Mouse (Mus musculus) CH12.LX (cell line): ENCODE results near the gene Coro6. TPM values are rescaled to one million over a fixed set of nuclear protein-coding genes. Genes with fewer than 3 reads are reported as not detected.
A peak's percentile ranks its signal among the peaks of the same experiment; 100 is the strongest.

Experiments
- DNase-seq: peaks from one replicate; pipeline ENCODE4 v3.0.0-alpha.2; 2013; ENCODE audit errors: extremely low read depth
- H3K27ac ChIP-seq: 2 replicates; pipeline ENCODE4 v1.5.1; 2012; ENCODE audit warnings: low read depth, mild to moderate bottlenecking, control low read depth, moderate library complexity; ENCODE audit not compliant: insufficient read depth
- H3K27me3 ChIP-seq: replicated peaks from 2 replicates; pipeline ENCODE3; 2012; ENCODE audit warnings: inconsistent platforms
- H3K36me3 ChIP-seq, 2 experiments: replicated peaks in 1 of 2; 2 replicates each; pipeline versions ENCODE3 to v1.6.1; 2012; ENCODE audit warnings: inconsistent platforms in 1 of 2, low read length in 1 of 2, mild to moderate bottlenecking in 1 of 2, mixed read lengths in 1 of 2, moderate library complexity in 1 of 2; ENCODE audit not compliant: control insufficient read depth in 1 of 2, insufficient read depth in 1 of 2
- H3K4me1 ChIP-seq, 2 experiments: 2 replicates each; pipeline ENCODE4 v1.6.1; 2012; ENCODE audit warnings: inconsistent platforms in 1 of 2, moderate library complexity in 1 of 2; ENCODE audit not compliant: insufficient read depth in 2 of 2, control insufficient read depth in 1 of 2
- H3K4me2 ChIP-seq: 2 replicates; pipeline ENCODE4 v1.6.1; 2012; ENCODE audit warnings: low read depth, mild to moderate bottlenecking, control low read depth; ENCODE audit not compliant: poor library complexity, insufficient read depth, severe bottlenecking
- H3K4me3 ChIP-seq, 3 experiments: fragments of 150-350 bp in 1 of 3; sonication (generic) in 1 of 3; replicated peaks in 1 of 3; 2 replicates each; pipeline versions ENCODE3 to v1.5.1; 2011 to 2012; ENCODE audit warnings: low read depth in 2 of 3, low read length in 2 of 3, mild to moderate bottlenecking in 2 of 3, moderate library complexity in 2 of 3, control low read depth in 1 of 3, improper control_type of control experiment in 1 of 3, inconsistent platforms in 1 of 3, mixed read lengths in 1 of 3; ENCODE audit not compliant: poor library complexity in 1 of 3
- H3K79me2 ChIP-seq: replicated peaks from 2 replicates; pipeline ENCODE4 v1.6.1; 2012; ENCODE audit warnings: mild to moderate bottlenecking, moderate library complexity; ENCODE audit not compliant: control insufficient read depth, poor library complexity, insufficient read depth, severe bottlenecking; ENCODE audit errors: extremely low read depth
- H3K9ac ChIP-seq: 2 replicates; pipeline ENCODE4 v1.6.1; 2012; ENCODE audit warnings: low read depth, mild to moderate bottlenecking, control low read depth, moderate library complexity; ENCODE audit not compliant: insufficient read depth
- H3K9me3 ChIP-seq: replicated peaks from 2 replicates; pipeline ENCODE3; 2012; ENCODE audit warnings: low read length, inconsistent platforms, mixed read lengths
- BHLHE40 ChIP-seq: IDR thresholded peaks from 2 replicates; pipeline ENCODE4 v1.6.1; 2011; ENCODE audit warnings: mild to moderate bottlenecking, low read depth, low read length, improper control_type of control experiment
- CHD2 ChIP-seq: IDR thresholded peaks from 2 replicates; pipeline ENCODE4 v1.6.1; 2011; ENCODE audit warnings: low read length, improper control_type of control experiment
- E2F4 ChIP-seq: IDR thresholded peaks from 2 replicates; pipeline ENCODE4 v1.6.1; 2011; ENCODE audit warnings: low read depth, low read length, improper control_type of control experiment; ENCODE audit not compliant: insufficient replicate concordance
- ELF1 ChIP-seq: IDR thresholded peaks from 2 replicates; pipeline ENCODE4 v1.6.1; 2014; ENCODE audit warnings: low read depth, mild to moderate bottlenecking, inconsistent platforms, low read length, improper control_type of control experiment
- EP300 ChIP-seq: IDR thresholded peaks from 2 replicates; pipeline ENCODE4 v1.6.1; 2011; ENCODE audit warnings: low read length, improper control_type of control experiment
- ETS1 ChIP-seq: conservative IDR thresholded peaks from 2 replicates; pipeline ENCODE4 v1.6.1; 2012; ENCODE audit warnings: low read depth, mild to moderate bottlenecking, inconsistent platforms, low read length, improper control_type of control experiment, moderate library complexity
- HCFC1 ChIP-seq: IDR thresholded peaks from 2 replicates; pipeline ENCODE4 v1.6.1; 2012; ENCODE audit warnings: low read depth, mild to moderate bottlenecking, inconsistent platforms, low read length, improper control_type of control experiment
- JUN ChIP-seq: IDR thresholded peaks from 2 replicates; pipeline ENCODE4 v1.6.1; 2011; ENCODE audit warnings: low read depth, mild to moderate bottlenecking, low read length, improper control_type of control experiment, moderate library complexity; ENCODE audit not compliant: insufficient read depth
- JUND ChIP-seq: conservative IDR thresholded peaks from 2 replicates; pipeline ENCODE4 v1.6.1; 2011; ENCODE audit warnings: low read depth, low read length, improper control_type of control experiment
- KAT2A ChIP-seq: IDR thresholded peaks from 2 replicates; pipeline ENCODE4 v1.6.1; 2012; ENCODE audit warnings: low read length, improper control_type of control experiment, inconsistent platforms; ENCODE audit not compliant: insufficient replicate concordance
- MAX ChIP-seq: IDR thresholded peaks from 2 replicates; pipeline ENCODE4 v1.6.1; 2011; ENCODE audit warnings: low read length, improper control_type of control experiment
- MAZ ChIP-seq: IDR thresholded peaks from 2 replicates; pipeline ENCODE4 v1.6.1; 2012; ENCODE audit warnings: low read depth, mild to moderate bottlenecking, inconsistent platforms, low read length, improper control_type of control experiment, moderate library complexity
- MEF2A ChIP-seq: IDR thresholded peaks from 2 replicates; pipeline ENCODE4 v1.6.1; 2014; ENCODE audit warnings: low read depth, mild to moderate bottlenecking, inconsistent platforms, low read length, improper control_type of control experiment, borderline replicate concordance
- MXI1 ChIP-seq: IDR thresholded peaks from 2 replicates; pipeline ENCODE4 v1.6.1; 2011; ENCODE audit warnings: mild to moderate bottlenecking, low read depth, low read length, improper control_type of control experiment
- MYC ChIP-seq: IDR thresholded peaks from 2 replicates; pipeline ENCODE4 v1.6.1; 2011; ENCODE audit warnings: low read depth, mild to moderate bottlenecking, improper control_type of control experiment, low read length
- NELFE ChIP-seq: IDR thresholded peaks from 2 replicates; pipeline ENCODE4 v1.6.1; 2011; ENCODE audit warnings: low read depth, low read length, improper control_type of control experiment
- NRF1 ChIP-seq: IDR thresholded peaks from 2 replicates; pipeline ENCODE4 v1.6.1; 2014; ENCODE audit warnings: low read depth, mild to moderate bottlenecking, inconsistent platforms, low read length, improper control_type of control experiment, moderate library complexity
- PAX5 ChIP-seq: IDR thresholded peaks from 2 replicates; pipeline ENCODE4 v1.6.1; 2012; ENCODE audit warnings: low read length, inconsistent platforms, mixed read lengths
- POLR2A ChIP-seq: IDR thresholded peaks from 2 replicates; pipeline ENCODE4 v1.6.1; 2011; ENCODE audit warnings: low read depth, mild to moderate bottlenecking, improper control_type of control experiment, low read length
- POLR2AphosphoS2 ChIP-seq: IDR thresholded peaks from 2 replicates; pipeline ENCODE4 v1.6.1; 2011; ENCODE audit warnings: low read depth, low read length, improper control_type of control experiment
- RCOR1 ChIP-seq: conservative IDR thresholded peaks from 2 replicates; pipeline ENCODE4 v1.6.1; 2012; ENCODE audit warnings: low read depth, mild to moderate bottlenecking, inconsistent platforms, low read length, improper control_type of control experiment
- SIN3A ChIP-seq: IDR thresholded peaks from 2 replicates; pipeline ENCODE4 v1.6.1; 2012; ENCODE audit warnings: low read length, improper control_type of control experiment, inconsistent platforms
- TBP ChIP-seq: conservative IDR thresholded peaks from 2 replicates; pipeline ENCODE4 v1.6.1; 2011; ENCODE audit warnings: low read depth, low read length, improper control_type of control experiment
- TCF12 ChIP-seq: IDR thresholded peaks from 2 replicates; pipeline ENCODE4 v1.6.1; 2014; ENCODE audit warnings: low read depth, mild to moderate bottlenecking, inconsistent platforms, low read length, improper control_type of control experiment
- UBTF ChIP-seq: IDR thresholded peaks from 2 replicates; pipeline ENCODE4 v1.6.1; 2012; ENCODE audit warnings: low read depth, mild to moderate bottlenecking, inconsistent platforms, low read length, improper control_type of control experiment, moderate library complexity
- USF1 ChIP-seq: IDR thresholded peaks from 2 replicates; pipeline ENCODE4 v1.6.1; 2014; ENCODE audit warnings: low read depth, mild to moderate bottlenecking, inconsistent platforms, low read length, improper control_type of control experiment
- ZC3H11A ChIP-seq: IDR thresholded peaks from 2 replicates; pipeline ENCODE4 v1.6.1; 2012; ENCODE audit warnings: low read depth, mild to moderate bottlenecking, inconsistent platforms, low read length, improper control_type of control experiment
- ZKSCAN1 ChIP-seq: IDR thresholded peaks from 2 replicates; pipeline ENCODE4 v1.6.1; 2012; ENCODE audit warnings: low read depth, inconsistent platforms, low read length, improper control_type of control experiment, borderline replicate concordance
- ZMIZ1 ChIP-seq: IDR thresholded peaks from 2 replicates; pipeline ENCODE4 v1.6.1; 2012; ENCODE audit warnings: low read depth, mild to moderate bottlenecking, inconsistent platforms, low read length, improper control_type of control experiment
- ZNF384 ChIP-seq: IDR thresholded peaks from 2 replicates; pipeline ENCODE4 v1.6.1; 2012; ENCODE audit warnings: low read depth, low read length, improper control_type of control experiment, inconsistent platforms
- dilution Hi-C: fragments of 300-500 bp; cut with MboI; formaldehyde crosslinking; loops from 2 replicates; pipeline ENCODE4 v1.14.3; 2020; ENCODE audit warnings: low sequenced_read_pairs; ENCODE audit not compliant: extremely low pct_unique_long_range_greater_than_20kb, extremely low pct_ligation_motif_present
- in situ Hi-C: fragments of 300-500 bp; cut with MboI; formaldehyde crosslinking; loops from 3 replicates; pipeline ENCODE4 v1.14.3; 2019; ENCODE audit warnings: low sequenced_read_pairs, low pct_ligation_motif_present, low pct_unique_long_range_greater_than_20kb, mixed read lengths
- polyA plus RNA-seq: library from polyadenylated mRNA; unstranded; fragments of >175 nt; gene quantifications from 2 replicates; pipeline ENCODE4 v1.2.1, GENCODE M21; 2012; ENCODE audit warnings: low read depth; ENCODE audit not compliant: insufficient read length
- total RNA-seq, 2 experiments: library from RNA; depleted of rRNA; stranded (reverse); fragments of 300-350 nt in 1 of 2; fragments of >200 nt in 1 of 2; gene quantifications; 2 replicates each; pipeline ENCODE4 v1.2.3; 2012 to 2014

Coro6 gene
- total and polyA plus RNA-seq, 3 experiments = 0.25 to 0.39 TPM; not detected in 1

GRCm38 (mm10) chr11:77491502-77492291 lies 29.5 kb downstream of the Coro6 start:
- in situ Hi-C loops (no loop called here), dilution Hi-C loops (no loop called here)
- no peaks in the 10 kb centered on the region for H3K9me3 ChIP-seq
- no peak overlapping the region for H3K27ac ChIP-seq
- DNase-seq = peak; percentile 74
- peak overlapping the region; percentile 90 for H3K4me2 ChIP-seq
- peaks cover 0 to 10% of the 10 kb centered on the region in 2 experiments for H3K36me3 ChIP-seq
- peaks cover 28% of the 10 kb centered on the region for H3K79me2 ChIP-seq
- H3K27me3 ChIP-seq = peaks cover 41% of the 10 kb centered on the region
- H3K4me3 ChIP-seq = peak overlapping the region; percentile 29 to 84 (median 78)
- H3K9ac ChIP-seq = peak overlapping the region; percentile 95; the same call in 1 of the 2 replicates
- TF ChIP-seq ZC3H11A (no peak), MAZ (no peak), RCOR1 (no peak), ZMIZ1 (no peak), MAX (peak; percentile 97), JUND (no peak), E2F4 (no peak), BHLHE40 (peak; percentile 58), UBTF (0 out of 2 replicates have a peak, but pooled peaks have one; percentile 11), TBP (0 out of 2 replicates have a peak, but pooled peaks have one; percentile 1), HCFC1 (no peak), MEF2A (peak; percentile 88; the same call in 1 of the 2 replicates), ETS1 (no peak; the same call in 1 of the 2 replicates), CHD2 (no peak), KAT2A (no peak), SIN3A (no peak; the same call in 1 of the 2 replicates), TCF12 (no peak), NELFE (no peak), USF1 (no peak), POLR2A (peak; percentile 40; the same call in 1 of the 2 replicates), MYC (no peak; the same call in 1 of the 2 replicates), JUN (peak; percentile 46; the same call in 1 of the 2 replicates), NRF1 (0 out of 2 replicates have a peak, but pooled peaks have one; percentile 16), ELF1 (0 out of 2 replicates have a peak, but pooled peaks have one; percentile 5), MXI1 (peak; percentile 95), POLR2AphosphoS2 (no peak), ZNF384 (no peak), ZKSCAN1 (no peak), EP300 (no peak), PAX5 (no peak)
- TF ChIP-seq, all 38 proteins: peak for 10
- H3K4me1 ChIP-seq = peaks cover 17 to 51% of the 10 kb centered on the region in 2 experiments
